Mouse (Mus musculus): ENCODE data around the gene Crtc1. TPM values are rescaled to one million over a fixed set of nuclear protein-coding genes. Genes with fewer than 3 reads are reported as not detected.

Gene Crtc1
- polyA plus RNA-seq, 1 experiment from 2014 or later: 35.6 TPM

GRCm38 (mm10) chr8:70469938-70470337 lies 30.6 kb upstream of the Crtc1 start:
- peaks cover 12% of the 10 kb centered on the region for H3K36me3 ChIP-seq
- ATAC-seq (ENCODE audit: low FRiP score): no peak
- WGBS: 59% methylated on average over 2 of the region's 2 CpGs

GRCm38 (mm10) chr8:70469295-70469916 lies 30.0 kb upstream of the Crtc1 start:
- Histone ChIP-seq H3K27me3 (no peaks in the 10 kb centered on the region), H3K9ac (peak overlapping the region; percentile 13; the same call in 1 of the 2 replicates), H3K4me1 (replicated peaks) (peaks cover 34% of the 10 kb centered on the region), H3K9me3 (no peaks in the 10 kb centered on the region), H3K27ac (peak overlapping the region; percentile 20), H3K4me2 (no peak overlapping the region), H3K36me3 (peaks cover 12% of the 10 kb centered on the region), H3K4me3 (no peak overlapping the region)
- 53% methylated on average over 10 of the region's 10 CpGs for WGBS
- ATAC-seq (ENCODE audit: low FRiP score): peak; percentile 44; the same call in 1 of the 2 replicates

More at GRCm38 (mm10) chr8:70469938-70470337, 30.6 kb upstream of the Crtc1 start:
- Histone ChIP-seq H3K4me2 (no peak overlapping the region), H3K9me3 (no peaks in the 10 kb centered on the region), H3K27ac (no peak overlapping the region; the same call in 1 of the 2 replicates), H3K9ac (no peak overlapping the region), H3K4me3 (no peak overlapping the region), H3K4me1 (replicated peaks) (peaks cover 34% of the 10 kb centered on the region), H3K27me3 (no peaks in the 10 kb centered on the region)

GRCm38 (mm10) chr8:70468733-70469132 lies 29.4 kb upstream of the Crtc1 start:
- no peak for ATAC-seq (ENCODE audit: low FRiP score)
- 95% methylated on average over 4 of the region's 4 CpGs for WGBS

GRCm38 (mm10) chr8:70467907-70468306 lies 28.5 kb upstream of the Crtc1 start:
- H3K9ac ChIP-seq: no peak overlapping the region
- no peaks in the 10 kb centered on the region for H3K9me3 ChIP-seq
- peaks cover 12% of the 10 kb centered on the region for H3K36me3 ChIP-seq
- peaks cover 39% of the 10 kb centered on the region for H3K4me1 ChIP-seq (replicated peaks)
- H3K27ac ChIP-seq: no peak overlapping the region
- no peak overlapping the region for H3K4me2 ChIP-seq
- ATAC-seq (ENCODE audit: low FRiP score): no peak
- 70% methylated on average over 1 of the region's 1 CpGs for WGBS
- no peaks in the 10 kb centered on the region for H3K27me3 ChIP-seq
- H3K4me3 ChIP-seq: no peak overlapping the region

More at GRCm38 (mm10) chr8:70468733-70469132, 29.4 kb upstream of the Crtc1 start:
- no peaks in the 10 kb centered on the region for H3K9me3 ChIP-seq
- peak overlapping the region; percentile 13; the same call in 1 of the 2 replicates for H3K9ac ChIP-seq
- peaks cover 36% of the 10 kb centered on the region for H3K4me1 ChIP-seq (replicated peaks)
- H3K27ac ChIP-seq: peak overlapping the region; percentile 20; the same call in 1 of the 2 replicates
- no peak overlapping the region for H3K4me2 ChIP-seq
- H3K4me3 ChIP-seq: no peak overlapping the region
- peaks cover 12% of the 10 kb centered on the region for H3K36me3 ChIP-seq
- H3K27me3 ChIP-seq: no peaks in the 10 kb centered on the region

- H3K9ac ChIP-seq: 0 out of 2 replicates have a peak overlapping the region, but pooled peaks have one; percentile 5
- H3K4me2 ChIP-seq: no peak overlapping the region
- no peaks in the 10 kb centered on the region for H3K27me3 ChIP-seq
- no peak overlapping the region for H3K4me3 ChIP-seq
- H3K4me1 ChIP-seq (replicated peaks): peaks cover 36% of the 10 kb centered on the region
- no peaks in the 10 kb centered on the region for H3K9me3 ChIP-seq
- no peak for ATAC-seq (ENCODE audit: low FRiP score)
- 74% methylated on average over 5 of the region's 5 CpGs for WGBS
- H3K36me3 ChIP-seq: peaks cover 12% of the 10 kb centered on the region
- no peak overlapping the region for H3K27ac ChIP-seq
Measured at GRCm38 (mm10) chr8:70467229-70467725, 27.9 kb upstream of the Crtc1 start.

- WGBS: 71% methylated on average over 11 of the region's 11 CpGs
- Histone ChIP-seq H3K27ac (no peak overlapping the region), H3K4me2 (no peak overlapping the region), H3K27me3 (no peaks in the 10 kb centered on the region), H3K9ac (0 out of 2 replicates have a peak overlapping the region, but pooled peaks have one; percentile 5), H3K9me3 (no peaks in the 10 kb centered on the region), H3K36me3 (peaks cover 12% of the 10 kb centered on the region), H3K4me1 (replicated peaks) (peaks cover 36% of the 10 kb centered on the region), H3K4me3 (no peak overlapping the region)
- no peak for ATAC-seq (ENCODE audit: low FRiP score)
Measured at GRCm38 (mm10) chr8:70466771-70467170, 27.4 kb upstream of the Crtc1 start.

- Histone ChIP-seq H3K4me3 (no peak overlapping the region), H3K4me2 (no peak overlapping the region), H3K9ac (no peak overlapping the region), H3K27me3 (no peaks in the 10 kb centered on the region), H3K9me3 (no peaks in the 10 kb centered on the region), H3K36me3 (peaks cover 12% of the 10 kb centered on the region), H3K4me1 (replicated peaks) (peaks cover 36% of the 10 kb centered on the region), H3K27ac (no peak overlapping the region)
- no peak for ATAC-seq (ENCODE audit: low FRiP score)
- WGBS: 85% methylated on average over 4 of the region's 4 CpGs
Measured at GRCm38 (mm10) chr8:70466305-70466704, 26.9 kb upstream of the Crtc1 start.

GRCm38 (mm10) chr8:70465701-70466100 lies 26.3 kb upstream of the Crtc1 start:
- Histone ChIP-seq H3K9me3 (no peaks in the 10 kb centered on the region), H3K4me2 (no peak overlapping the region), H3K27me3 (no peaks in the 10 kb centered on the region), H3K4me3 (no peak overlapping the region), H3K36me3 (peaks cover 12% of the 10 kb centered on the region), H3K27ac (no peak overlapping the region), H3K9ac (no peak overlapping the region), H3K4me1 (replicated peaks) (peaks cover 36% of the 10 kb centered on the region)
- 98% methylated on average over 4 of the region's 4 CpGs for WGBS
- no peak for ATAC-seq (ENCODE audit: low FRiP score)

GRCm38 (mm10) chr8:70464162-70464561 lies 24.8 kb upstream of the Crtc1 start:
- ATAC-seq (ENCODE audit: low FRiP score): no peak
- H3K27me3 ChIP-seq: no peaks in the 10 kb centered on the region
- no peak overlapping the region for H3K4me3 ChIP-seq

GRCm38 (mm10) chr8:70463306-70463705 lies 23.9 kb upstream of the Crtc1 start:
- 62% methylated on average over 4 of the region's 4 CpGs for WGBS
- H3K4me1 ChIP-seq (replicated peaks): peaks cover 20% of the 10 kb centered on the region
- peaks cover 12% of the 10 kb centered on the region for H3K36me3 ChIP-seq
- H3K9me3 ChIP-seq: no peaks in the 10 kb centered on the region
- H3K4me3 ChIP-seq: no peak overlapping the region
- ATAC-seq (ENCODE audit: low FRiP score): no peak
- H3K27ac ChIP-seq: no peak overlapping the region
- H3K4me2 ChIP-seq: no peak overlapping the region
- no peak overlapping the region for H3K9ac ChIP-seq
- no peaks in the 10 kb centered on the region for H3K27me3 ChIP-seq

More at GRCm38 (mm10) chr8:70464162-70464561, 24.8 kb upstream of the Crtc1 start:
- no peak overlapping the region for H3K4me2 ChIP-seq
- no peak overlapping the region for H3K27ac ChIP-seq
- peaks cover 12% of the 10 kb centered on the region for H3K36me3 ChIP-seq
- peaks cover 25% of the 10 kb centered on the region for H3K4me1 ChIP-seq (replicated peaks)
- no peaks in the 10 kb centered on the region for H3K9me3 ChIP-seq
- H3K9ac ChIP-seq: no peak overlapping the region
- WGBS: 94% methylated on average over 6 of the region's 6 CpGs

GRCm38 (mm10) chr8:70462516-70462813 lies 23.1 kb upstream of the Crtc1 start:
- WGBS: 93% methylated on average over 8 of the region's 8 CpGs
- no peak for ATAC-seq (ENCODE audit: low FRiP score)
- no peak overlapping the region for H3K9ac ChIP-seq

GRCm38 (mm10) chr8:70461765-70462515 lies 22.6 kb upstream of the Crtc1 start:
- 0 out of 2 replicates have a peak, but pooled peaks have one; percentile 12 for ATAC-seq (ENCODE audit: low FRiP score)
- no peak overlapping the region for H3K9ac ChIP-seq
- WGBS: 91% methylated on average over 16 of the region's 16 CpGs
- no peak overlapping the region for H3K4me2 ChIP-seq
- no peak overlapping the region for H3K4me3 ChIP-seq
- H3K27ac ChIP-seq: no peak overlapping the region
- no peaks in the 10 kb centered on the region for H3K9me3 ChIP-seq
- no peaks in the 10 kb centered on the region for H3K27me3 ChIP-seq
- H3K4me1 ChIP-seq (replicated peaks): peaks cover 9% of the 10 kb centered on the region
- peaks cover 12% of the 10 kb centered on the region for H3K36me3 ChIP-seq

More at GRCm38 (mm10) chr8:70462516-70462813, 23.1 kb upstream of the Crtc1 start:
- H3K4me2 ChIP-seq: no peak overlapping the region
- H3K36me3 ChIP-seq: peaks cover 12% of the 10 kb centered on the region
- no peak overlapping the region for H3K27ac ChIP-seq
- no peaks in the 10 kb centered on the region for H3K27me3 ChIP-seq
- H3K9me3 ChIP-seq: no peaks in the 10 kb centered on the region
- H3K4me1 ChIP-seq (replicated peaks): peaks cover 14% of the 10 kb centered on the region
- H3K4me3 ChIP-seq: no peak overlapping the region

Measured in hindbrain, embryonic 13.5 days (tissue).